Mouse (Mus musculus): ENCODE measurements around the gene Tial1. TPM values are rescaled to one million over a fixed set of nuclear protein-coding genes. Genes with fewer than 3 reads are reported as not detected.

Tial1 gene
- 16.5 and 16.6 TPM in 2 replicates for polyA plus RNA-seq (2015; fragmentation: Nextera tagmentation; extraction: Ambion mirVana)

GRCm38 (mm10) chr7:128461285-128462215 is at the start of gene Tial1:
Gene Tial1 (minus strand): TSS chr7:128461717.
- under 1% methylated on average over 69 of the region's 69 CpGs for WGBS
- peak within 1 kb of the TSS; percentile 84 for H3K4me2 ChIP-seq (ENCODE audit: low read depth, low read length)
- no peaks in the 10 kb centered on the region for H3K36me3 ChIP-seq (ENCODE audit: control insufficient read depth, insufficient read depth)
- peak; percentile 98 for ATAC-seq (replicated peaks; ENCODE audit: extremely low read depth, insufficient read depth, low FRiP score)
- H3K4me1 ChIP-seq (ENCODE audit: control insufficient read depth, insufficient read depth, low read length): peaks cover 17% of the 10 kb centered on the region
- H3K9ac ChIP-seq (ENCODE audit: low read length): peak within 1 kb of the TSS; percentile 97
- H3K27ac ChIP-seq (ENCODE audit: low read length): peak within 1 kb of the TSS; percentile 98
- H3K27me3 ChIP-seq (ENCODE audit: control insufficient read depth, insufficient read depth, low read length): no peaks in the 10 kb centered on the region
- H3K9me3 ChIP-seq (replicated peaks; ENCODE audit: control insufficient read depth, low read length): no peaks in the 10 kb centered on the region
- H3K4me3 ChIP-seq (ENCODE audit: low read length): peak within 1 kb of the TSS; percentile 91

DNA sequence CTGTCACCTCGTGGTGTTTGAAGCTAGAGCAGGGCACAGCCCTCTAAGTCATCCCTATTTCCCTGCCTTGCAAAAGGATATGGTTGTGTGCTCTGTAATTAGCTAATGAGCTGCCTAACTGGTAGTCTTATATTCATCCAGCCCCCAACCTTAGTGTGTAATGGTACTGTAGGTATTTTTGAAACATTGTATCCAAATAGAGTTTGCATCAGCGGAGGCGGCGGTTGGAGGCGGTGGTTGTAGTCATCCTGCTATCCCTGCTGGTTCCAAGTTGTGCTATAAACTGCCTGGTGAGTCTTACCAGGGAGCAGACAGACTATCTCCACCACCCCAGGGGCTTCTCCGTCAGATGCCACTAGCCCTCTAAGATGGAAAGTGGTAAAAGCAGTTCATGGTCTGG is 42.6 kb upstream of the Tial1 start:
- Histone ChIP-seq H3K27me3 (ENCODE audit: control insufficient read depth, insufficient read depth, low read length) (no peaks in the 10 kb centered on the region), H3K27ac (ENCODE audit: low read length) (no peak overlapping the region), H3K4me2 (ENCODE audit: low read depth, low read length) (no peak overlapping the region), H3K36me3 (ENCODE audit: control insufficient read depth, insufficient read depth) (no peaks in the 10 kb centered on the region), H3K9ac (ENCODE audit: low read length) (no peak overlapping the region), H3K9me3 (replicated peaks; ENCODE audit: control insufficient read depth, low read length) (no peaks in the 10 kb centered on the region), H3K4me3 (ENCODE audit: low read length) (no peak overlapping the region), H3K4me1 (ENCODE audit: control insufficient read depth, insufficient read depth, low read length) (peaks cover 10% of the 10 kb centered on the region)
- WGBS: 85% methylated on average over 6 of the region's 6 CpGs
- no peak for ATAC-seq (replicated peaks; ENCODE audit: extremely low read depth, insufficient read depth, low FRiP score)

DNA sequence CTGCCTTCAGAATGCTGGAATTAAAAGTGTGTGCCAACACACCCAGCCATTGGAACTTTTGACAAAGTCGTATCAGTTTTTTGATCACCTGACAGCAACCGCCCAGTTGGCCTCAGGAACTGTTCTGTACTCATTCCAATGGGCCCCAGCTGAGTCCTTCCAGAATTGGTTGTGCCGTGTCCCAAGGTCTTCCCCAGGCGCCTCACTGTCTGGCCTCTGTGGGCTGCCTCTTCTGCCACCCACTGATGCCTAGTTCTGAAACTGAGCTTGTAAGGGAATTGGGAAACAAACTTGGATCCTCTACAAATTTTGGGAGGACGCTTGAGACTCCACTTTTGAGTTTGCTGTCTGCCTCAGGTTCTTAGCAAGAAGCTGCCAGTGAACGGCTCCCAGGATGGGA is 38.3 kb upstream of the Tial1 start:
- H3K27ac ChIP-seq (ENCODE audit: low read length): no peak overlapping the region
- no peak for ATAC-seq (replicated peaks; ENCODE audit: extremely low read depth, insufficient read depth, low FRiP score)
- peaks cover 10% of the 10 kb centered on the region for H3K4me1 ChIP-seq (ENCODE audit: control insufficient read depth, insufficient read depth, low read length)
- H3K27me3 ChIP-seq (ENCODE audit: control insufficient read depth, insufficient read depth, low read length): no peaks in the 10 kb centered on the region
- peaks cover 4% of the 10 kb centered on the region; the same call in 1 of the 2 replicates for H3K9me3 ChIP-seq (replicated peaks; ENCODE audit: control insufficient read depth, low read length)
- no peak overlapping the region for H3K9ac ChIP-seq (ENCODE audit: low read length)
- 62% methylated on average over 6 of the region's 6 CpGs for WGBS
- H3K4me2 ChIP-seq (ENCODE audit: low read depth, low read length): no peak overlapping the region
- no peak overlapping the region for H3K4me3 ChIP-seq (ENCODE audit: low read length)
- no peaks in the 10 kb centered on the region for H3K36me3 ChIP-seq (ENCODE audit: control insufficient read depth, insufficient read depth)

GRCm38 (mm10) chr7:128494546-128494945 is 33.0 kb upstream of the Tial1 start:
- H3K9me3 ChIP-seq (replicated peaks; ENCODE audit: control insufficient read depth, low read length): peaks cover 4% of the 10 kb centered on the region; the same call in 1 of the 2 replicates
- H3K4me1 ChIP-seq (ENCODE audit: control insufficient read depth, insufficient read depth, low read length): no peaks in the 10 kb centered on the region; the same call in 1 of the 2 replicates
- H3K4me3 ChIP-seq (ENCODE audit: low read length): no peak overlapping the region
- no peak overlapping the region for H3K4me2 ChIP-seq (ENCODE audit: low read depth, low read length)
- WGBS: 78% methylated on average over 5 of the region's 5 CpGs
- H3K27ac ChIP-seq (ENCODE audit: low read length): no peak overlapping the region
- no peaks in the 10 kb centered on the region for H3K36me3 ChIP-seq (ENCODE audit: control insufficient read depth, insufficient read depth)
- H3K9ac ChIP-seq (ENCODE audit: low read length): no peak overlapping the region
- H3K27me3 ChIP-seq (ENCODE audit: control insufficient read depth, insufficient read depth, low read length): no peaks in the 10 kb centered on the region
- no peak for ATAC-seq (replicated peaks; ENCODE audit: extremely low read depth, insufficient read depth, low FRiP score)

DNA sequence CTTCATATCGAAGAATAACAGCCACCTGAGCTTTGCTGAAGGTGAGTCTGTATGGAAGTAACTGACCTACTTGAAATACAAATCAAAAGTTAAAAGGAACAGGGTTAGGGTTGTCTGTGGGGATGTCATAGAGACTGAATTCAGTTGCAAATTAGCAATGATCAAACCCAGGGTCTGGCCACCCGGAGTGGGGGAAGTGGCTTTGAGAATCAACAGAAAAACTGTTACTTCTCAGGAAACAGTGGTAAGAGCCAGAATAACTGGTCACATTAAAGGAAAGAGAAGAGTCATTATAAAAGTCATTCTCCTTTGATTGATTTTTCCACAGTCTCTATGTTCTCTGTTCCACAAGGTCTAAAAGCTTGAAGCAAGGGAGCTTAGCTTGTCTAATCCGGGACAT is 27.5 kb upstream of the Tial1 start:
- H3K27me3 ChIP-seq (ENCODE audit: control insufficient read depth, insufficient read depth, low read length): no peaks in the 10 kb centered on the region
- no peak overlapping the region for H3K4me3 ChIP-seq (ENCODE audit: low read length)
- WGBS: 92% methylated on average over 3 of the region's 3 CpGs
- no peak overlapping the region for H3K4me2 ChIP-seq (ENCODE audit: low read depth, low read length)
- no peak overlapping the region for H3K27ac ChIP-seq (ENCODE audit: low read length)
- H3K36me3 ChIP-seq (ENCODE audit: control insufficient read depth, insufficient read depth): no peaks in the 10 kb centered on the region
- H3K9me3 ChIP-seq (replicated peaks; ENCODE audit: control insufficient read depth, low read length): peaks cover 19% of the 10 kb centered on the region
- no peak for ATAC-seq (replicated peaks; ENCODE audit: extremely low read depth, insufficient read depth, low FRiP score)
- no peaks in the 10 kb centered on the region for H3K4me1 ChIP-seq (ENCODE audit: control insufficient read depth, insufficient read depth, low read length)
- H3K9ac ChIP-seq (ENCODE audit: low read length): no peak overlapping the region

DNA sequence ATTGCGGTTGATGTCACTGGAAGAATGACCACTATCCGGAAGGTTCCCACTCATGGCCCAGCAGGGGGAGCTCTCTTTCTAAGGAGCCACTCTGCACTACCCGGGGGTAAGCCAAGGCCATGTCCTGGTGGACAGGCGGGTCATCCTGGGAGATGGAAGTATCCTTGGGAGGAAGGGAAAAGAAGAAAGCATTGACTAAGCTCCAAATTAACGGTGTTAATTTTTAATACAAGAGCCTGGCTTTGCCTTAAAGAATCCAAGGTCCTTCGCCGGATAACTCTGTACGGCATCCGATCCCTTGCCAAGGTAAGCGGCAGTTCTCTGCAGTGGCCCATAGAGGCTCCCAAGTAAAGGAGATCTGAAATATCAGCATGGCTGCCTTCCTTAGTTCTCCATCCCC is 12.8 kb upstream of the Tial1 start:
- H3K36me3 ChIP-seq (ENCODE audit: control insufficient read depth, insufficient read depth): no peaks in the 10 kb centered on the region
- ATAC-seq (replicated peaks; ENCODE audit: extremely low read depth, insufficient read depth, low FRiP score): peak; percentile 72

GRCm38 (mm10) chr7:128462406-128462805 is 889 bp upstream of the Tial1 start:
- Histone ChIP-seq H3K9ac (ENCODE audit: low read length) (no peak overlapping the region; the same call in 1 of the 2 replicates), H3K4me2 (ENCODE audit: low read depth, low read length) (peak overlapping the region; percentile 84), H3K27me3 (ENCODE audit: control insufficient read depth, insufficient read depth, low read length) (no peaks in the 10 kb centered on the region), H3K4me1 (ENCODE audit: control insufficient read depth, insufficient read depth, low read length) (peaks cover 17% of the 10 kb centered on the region), H3K4me3 (ENCODE audit: low read length) (peak overlapping the region; percentile 91; the same call in 1 of the 2 replicates), H3K9me3 (replicated peaks; ENCODE audit: control insufficient read depth, low read length) (no peaks in the 10 kb centered on the region), H3K36me3 (ENCODE audit: control insufficient read depth, insufficient read depth) (no peaks in the 10 kb centered on the region), H3K27ac (ENCODE audit: low read length) (no peak overlapping the region)
- 73% methylated on average over 5 of the region's 5 CpGs for WGBS
- ATAC-seq (replicated peaks; ENCODE audit: extremely low read depth, insufficient read depth, low FRiP score): no peak

More for the DNA sequence above, 12.8 kb upstream of the Tial1 start:
- H3K9me3 ChIP-seq (replicated peaks; ENCODE audit: control insufficient read depth, low read length): peaks cover 3% of the 10 kb centered on the region; the same call in 1 of the 2 replicates
- WGBS: 36% methylated on average over 10 of the region's 10 CpGs
- H3K27ac ChIP-seq (ENCODE audit: low read length): no peak overlapping the region
- no peaks in the 10 kb centered on the region for H3K4me1 ChIP-seq (ENCODE audit: control insufficient read depth, insufficient read depth, low read length)
- H3K4me2 ChIP-seq (ENCODE audit: low read depth, low read length): peak overlapping the region; percentile 59
- no peaks in the 10 kb centered on the region for H3K27me3 ChIP-seq (ENCODE audit: control insufficient read depth, insufficient read depth, low read length)
- H3K9ac ChIP-seq (ENCODE audit: low read length): no peak overlapping the region
- H3K4me3 ChIP-seq (ENCODE audit: low read length): peak overlapping the region; percentile 30; the same call in 1 of the 2 replicates

DNA sequence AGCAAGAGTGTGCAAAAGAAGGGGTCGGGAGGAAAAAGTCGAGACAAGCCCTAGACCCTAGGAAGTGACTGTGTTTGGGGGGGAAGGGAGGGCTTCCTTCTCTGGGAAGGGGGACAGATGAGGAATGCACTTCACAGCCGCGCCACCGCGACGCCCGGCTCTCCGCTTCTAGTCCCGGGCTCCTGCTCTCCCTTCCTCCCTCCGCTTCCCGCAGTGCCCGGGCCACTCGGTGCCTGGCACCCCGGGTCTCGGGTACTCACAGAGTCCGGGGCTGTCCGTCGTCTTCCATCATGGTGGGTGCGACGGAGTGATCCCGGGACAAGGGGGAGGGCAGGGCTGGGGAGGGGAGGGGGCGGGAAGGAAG is 670 bp downstream of the Tial1 start:
- Histone ChIP-seq H3K4me3 (ENCODE audit: low read length) (peak overlapping the region; percentile 91), H3K9me3 (replicated peaks; ENCODE audit: control insufficient read depth, low read length) (no peaks in the 10 kb centered on the region), H3K36me3 (ENCODE audit: control insufficient read depth, insufficient read depth) (no peaks in the 10 kb centered on the region), H3K4me2 (ENCODE audit: low read depth, low read length) (peak overlapping the region; percentile 78), H3K27me3 (ENCODE audit: control insufficient read depth, insufficient read depth, low read length) (no peaks in the 10 kb centered on the region), H3K9ac (ENCODE audit: low read length) (peak overlapping the region; percentile 97), H3K4me1 (ENCODE audit: control insufficient read depth, insufficient read depth, low read length) (peaks cover 17% of the 10 kb centered on the region), H3K27ac (ENCODE audit: low read length) (peak overlapping the region; percentile 98)
- no peak; the same call in 1 of the 2 replicates for ATAC-seq (replicated peaks; ENCODE audit: extremely low read depth, insufficient read depth, low FRiP score)
- whole genome bisulfite sequencing: 1% methylated on average over 22 of the region's 23 CpGs
